Mouse (Mus musculus): ENCODE results near the gene Sltm. TPM values are rescaled to one million over a fixed set of nuclear protein-coding genes. Genes with fewer than 3 reads are reported as not detected.
"Not testable (repeated sequence)": the region's sequence is repeated elsewhere in the genome, so short reads cannot be mapped to it uniquely, and the experiment has no call there.

Gene Sltm
- polyA plus RNA-seq, 1 experiment from 2014 or later: 20.6 TPM

- Histone ChIP-seq H3K9me3 (replicated peaks) (no peaks in the 10 kb centered on the region), H3K36me3 (no peaks in the 10 kb centered on the region), H3K4me3 (replicated peaks) (no peak overlapping the region), H3K4me1 (replicated peaks) (peaks cover 11% of the 10 kb centered on the region), H3K27ac (no peak overlapping the region), H3K9ac (no peak overlapping the region), H3K4me2 (no peak overlapping the region), H3K27me3 (no peaks in the 10 kb centered on the region)
- DNase-seq (no peak), ATAC-seq (ENCODE audit: low read depth) (no peak)
- 64% methylated on average over 7 of the region's 7 CpGs for WGBS (ENCODE audit: insufficient replicate concordance)
These were observed 30.9 kb upstream of the Sltm start for GRCm38 (mm10) chr9:70511681-70512080.

DNA sequence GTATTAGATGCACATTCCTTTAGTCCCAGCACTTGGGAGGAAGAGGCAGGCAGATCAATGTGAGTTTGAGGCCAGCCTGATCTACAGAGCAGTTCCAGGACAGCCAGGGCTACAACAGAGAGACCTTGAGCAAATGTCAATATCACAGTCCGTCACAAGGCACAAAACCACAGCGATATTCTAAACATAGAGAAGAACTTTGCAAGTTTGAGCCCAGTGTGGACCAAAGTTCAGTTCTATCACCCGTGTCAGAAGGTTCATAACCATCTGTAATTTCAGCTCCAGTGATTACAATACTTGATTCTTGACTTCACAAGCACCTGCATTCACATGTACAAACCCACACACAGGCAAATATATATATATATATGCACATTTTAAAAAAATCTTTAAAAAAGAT is 21.9 kb upstream of the Sltm start:
- Histone ChIP-seq H3K4me1 (replicated peaks) (no peaks in the 10 kb centered on the region), H3K4me2 (no peak overlapping the region), H3K36me3 (no peaks in the 10 kb centered on the region), H3K27me3 (no peaks in the 10 kb centered on the region), H3K27ac (no peak overlapping the region), H3K9ac (no peak overlapping the region), H3K9me3 (replicated peaks) (no peaks in the 10 kb centered on the region), H3K4me3 (replicated peaks) (no peak overlapping the region)
- ATAC-seq (ENCODE audit: low read depth) (no peak), DNase-seq (no peak)
- 66% methylated on average over 3 of the region's 3 CpGs for WGBS (ENCODE audit: insufficient replicate concordance)

GRCm38 (mm10) chr9:70523813-70524212 is 18.7 kb upstream of the Sltm start:
- no peak overlapping the region for H3K27ac ChIP-seq
- no peaks in the 10 kb centered on the region for H3K36me3 ChIP-seq
- 77% methylated on average over 3 of the region's 3 CpGs for WGBS (ENCODE audit: insufficient replicate concordance)
- no peak overlapping the region for H3K9ac ChIP-seq
- DNase-seq: no peak
- H3K9me3 ChIP-seq (replicated peaks): no peaks in the 10 kb centered on the region
- no peaks in the 10 kb centered on the region for H3K4me1 ChIP-seq (replicated peaks)
- no peak overlapping the region for H3K4me3 ChIP-seq (replicated peaks)
- no peak overlapping the region for H3K4me2 ChIP-seq
- ATAC-seq (ENCODE audit: low read depth): no peak
- no peaks in the 10 kb centered on the region for H3K27me3 ChIP-seq

GRCm38 (mm10) chr9:70524366-70524765 is 18.2 kb upstream of the Sltm start:
- no peak for ATAC-seq (ENCODE audit: low read depth)
- 56% methylated on average over 7 of the region's 7 CpGs for WGBS (ENCODE audit: insufficient replicate concordance)
- H3K9ac ChIP-seq: no peak overlapping the region

GRCm38 (mm10) chr9:70533328-70533727 is 9.2 kb upstream of the Sltm start:
- DNase-seq (no peak), ATAC-seq (ENCODE audit: low read depth) (no peak)
- no peak overlapping the region for H3K4me3 ChIP-seq (replicated peaks)
- H3K9me3 ChIP-seq (replicated peaks): no peaks in the 10 kb centered on the region
- 57% methylated on average over 3 of the region's 3 CpGs for WGBS (ENCODE audit: insufficient replicate concordance)
- no peaks in the 10 kb centered on the region for H3K4me1 ChIP-seq (replicated peaks)
- no peak overlapping the region for H3K9ac ChIP-seq
- no peaks in the 10 kb centered on the region for H3K36me3 ChIP-seq
- H3K4me2 ChIP-seq: no peak overlapping the region
- no peak overlapping the region for H3K27ac ChIP-seq
- no peaks in the 10 kb centered on the region for H3K27me3 ChIP-seq

More at GRCm38 (mm10) chr9:70524366-70524765, 18.2 kb upstream of the Sltm start:
- Histone ChIP-seq H3K27ac (no peak overlapping the region), H3K4me2 (no peak overlapping the region), H3K36me3 (no peaks in the 10 kb centered on the region), H3K4me3 (replicated peaks) (no peak overlapping the region), H3K27me3 (no peaks in the 10 kb centered on the region), H3K9me3 (replicated peaks) (no peaks in the 10 kb centered on the region), H3K4me1 (replicated peaks) (no peaks in the 10 kb centered on the region)
- DNase-seq: no peak

GRCm38 (mm10) chr9:70541584-70541983 is 970 bp upstream of the Sltm start:
- Histone ChIP-seq H3K27me3 (no peaks in the 10 kb centered on the region), H3K4me3 (replicated peaks) (peak overlapping the region; percentile 88), H3K36me3 (0 out of 2 replicates have a peak, but pooled peaks cover 2% of the 10 kb centered on the region), H3K4me1 (replicated peaks) (peaks cover 23% of the 10 kb centered on the region), H3K27ac (no peak overlapping the region), H3K4me2 (peak overlapping the region; percentile 97), H3K9me3 (replicated peaks) (no peaks in the 10 kb centered on the region), H3K9ac (peak overlapping the region; percentile 78)
- ATAC-seq (ENCODE audit: low read depth) (no peak), DNase-seq (no peak)
- 12% methylated on average over 6 of the region's 6 CpGs for WGBS (ENCODE audit: insufficient replicate concordance)

DNA sequence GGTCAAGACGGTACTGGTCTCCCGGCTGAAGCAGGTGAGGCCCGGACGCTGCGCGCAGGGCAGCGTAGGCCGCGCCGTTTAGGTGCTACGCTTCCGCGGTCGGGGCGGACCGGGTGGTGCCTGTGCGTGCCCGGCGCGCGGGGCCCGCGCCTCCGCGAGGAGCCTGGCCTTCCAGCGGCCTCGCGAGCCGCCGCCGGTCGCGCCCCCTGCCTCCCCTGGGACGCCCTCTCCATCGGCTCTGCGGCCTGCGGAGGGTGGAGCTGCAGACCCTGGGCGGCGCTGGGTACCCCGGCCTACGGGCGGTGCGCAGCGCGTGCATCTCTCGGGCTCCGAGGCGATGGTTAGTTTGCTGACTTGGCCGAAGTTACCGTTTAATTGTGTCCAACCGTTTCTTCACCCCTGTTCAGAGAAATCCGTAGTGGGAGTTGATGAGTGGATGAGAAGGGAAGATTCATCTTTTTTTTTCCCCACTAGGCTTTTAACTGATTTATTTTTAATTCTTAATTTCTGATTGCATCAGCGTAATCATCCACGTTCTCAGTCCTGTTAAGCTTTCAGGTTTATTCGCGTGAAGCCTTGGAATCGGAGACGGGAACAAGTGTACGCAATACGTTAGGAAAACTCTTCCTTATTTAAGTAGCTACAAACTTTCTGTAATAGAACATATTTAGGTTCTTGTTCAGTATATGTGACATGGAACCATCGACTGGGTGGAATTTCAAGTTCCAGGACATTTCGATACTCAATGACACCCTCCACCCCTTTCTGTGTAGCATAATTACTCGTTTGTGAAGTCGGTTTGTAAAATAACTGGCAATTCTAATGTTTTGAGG is 710 bp downstream of the Sltm start:
- Histone ChIP-seq H3K27me3 (no peaks in the 10 kb centered on the region), H3K36me3 (peaks cover 12% of the 10 kb centered on the region), H3K9me3 (replicated peaks) (no peaks in the 10 kb centered on the region), H3K4me1 (replicated peaks) (peaks cover 23% of the 10 kb centered on the region), H3K27ac (peak overlapping the region; percentile 98), H3K4me2 (peak overlapping the region; percentile 78), H3K4me3 (replicated peaks) (peak overlapping the region; percentile 88), H3K9ac (peak overlapping the region; percentile 92)
- peak; percentile 81 for ATAC-seq (ENCODE audit: low read depth)
- WGBS (ENCODE audit: insufficient replicate concordance): under 1% methylated on average over 61 of the region's 64 CpGs
- peak; percentile 70 for DNase-seq

GRCm38 (mm10) chr9:70543985-70544384 is 1.4 kb downstream of the Sltm start:
- DNase-seq (no peak), ATAC-seq (ENCODE audit: low read depth) (no peak)
- Histone ChIP-seq H3K4me3 (replicated peaks) (peak overlapping the region; percentile 88), H3K27me3 (no peaks in the 10 kb centered on the region), H3K4me2 (peak overlapping the region; percentile 78), H3K36me3 (peaks cover 15% of the 10 kb centered on the region), H3K4me1 (replicated peaks) (peaks cover 23% of the 10 kb centered on the region), H3K9ac (peak overlapping the region; percentile 92), H3K9me3 (replicated peaks) (no peaks in the 10 kb centered on the region), H3K27ac (peak overlapping the region; percentile 50; the same call in 1 of the 2 replicates)
- 46% methylated on average over 5 of the region's 5 CpGs for WGBS (ENCODE audit: insufficient replicate concordance)

DNA sequence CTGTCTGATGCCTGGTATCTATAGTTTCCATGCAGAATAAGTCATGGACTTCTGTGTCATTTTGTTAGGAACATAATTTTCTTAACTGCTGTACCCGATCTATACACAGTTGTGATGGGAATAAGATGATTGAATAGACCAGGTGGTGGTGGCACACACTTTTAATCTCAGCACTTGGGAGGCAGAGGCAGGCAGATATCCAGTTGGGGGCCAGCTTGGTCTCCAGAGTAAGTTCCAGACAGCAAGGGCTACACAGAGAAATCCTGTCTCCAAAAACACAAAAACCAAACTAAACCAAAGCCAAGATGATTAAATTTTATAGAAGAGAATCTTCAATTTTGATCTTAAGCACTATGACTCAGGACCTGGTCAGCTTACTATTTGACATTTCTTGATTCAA is 2.3 kb downstream of the Sltm start:
- no peak overlapping the region for H3K4me2 ChIP-seq
- ATAC-seq (ENCODE audit: low read depth): no peak

GRCm38 (mm10) chr9:70546576-70546975 is 4.0 kb downstream of the Sltm start:
- H3K4me3 ChIP-seq (replicated peaks); H3K27ac ChIP-seq; ATAC-seq (ENCODE audit: low read depth); H3K9me3 ChIP-seq (replicated peaks); DNase-seq; H3K4me2 ChIP-seq; H3K27me3 ChIP-seq; H3K9ac ChIP-seq: not testable (repeated sequence)
- Histone ChIP-seq H3K4me1 (replicated peaks) (peaks cover 20% of the 10 kb centered on the region), H3K36me3 (peaks cover 23% of the 10 kb centered on the region)
- 68% methylated on average over 3 of the region's 3 CpGs for WGBS (ENCODE audit: insufficient replicate concordance)

More for the DNA sequence above, 2.3 kb downstream of the Sltm start:
- no peak overlapping the region for H3K27ac ChIP-seq
- WGBS (ENCODE audit: insufficient replicate concordance): 48% methylated on average over 1 of the region's 1 CpGs
- H3K9ac ChIP-seq: no peak overlapping the region
- no peak overlapping the region for H3K4me3 ChIP-seq (replicated peaks)
- H3K4me1 ChIP-seq (replicated peaks): peaks cover 23% of the 10 kb centered on the region
- DNase-seq: no peak
- no peaks in the 10 kb centered on the region for H3K9me3 ChIP-seq (replicated peaks)
- H3K27me3 ChIP-seq: no peaks in the 10 kb centered on the region
- peaks cover 17% of the 10 kb centered on the region for H3K36me3 ChIP-seq

DNA sequence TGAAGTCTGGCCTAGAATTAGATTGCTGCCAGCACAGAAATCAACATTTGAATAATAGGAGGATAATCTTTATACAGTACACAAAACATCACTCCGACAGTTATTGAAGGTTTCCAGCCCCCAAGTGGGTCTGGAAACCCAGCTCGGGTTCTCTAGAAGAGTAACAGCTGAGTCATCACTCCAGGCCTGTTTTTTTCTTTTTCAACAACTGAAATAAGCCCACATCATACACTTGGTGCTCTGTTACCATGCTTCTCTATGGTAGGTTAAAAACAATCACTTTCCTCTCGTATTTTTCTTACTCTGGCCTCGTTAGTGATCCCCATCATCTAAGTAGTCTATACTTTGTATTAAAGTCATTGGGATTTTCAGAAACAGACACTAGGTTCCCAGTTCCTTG is 5.8 kb downstream of the Sltm start:
- H3K4me2 ChIP-seq: no peak overlapping the region
- no peaks in the 10 kb centered on the region for H3K9me3 ChIP-seq (replicated peaks)
- H3K4me3 ChIP-seq (replicated peaks): no peak overlapping the region
- no peaks in the 10 kb centered on the region for H3K27me3 ChIP-seq
- H3K4me1 ChIP-seq (replicated peaks): peaks cover 14% of the 10 kb centered on the region
- ATAC-seq (ENCODE audit: low read depth) (no peak), DNase-seq (no peak)
- H3K36me3 ChIP-seq: peaks cover 37% of the 10 kb centered on the region
- H3K9ac ChIP-seq: no peak overlapping the region
- H3K27ac ChIP-seq: no peak overlapping the region
- WGBS (ENCODE audit: insufficient replicate concordance): 77% methylated on average over 4 of the region's 4 CpGs

GRCm38 (mm10) chr9:70551524-70551923 is 9.0 kb downstream of the Sltm start:
- no peak overlapping the region for H3K9ac ChIP-seq
- no peaks in the 10 kb centered on the region for H3K9me3 ChIP-seq (replicated peaks)
- H3K36me3 ChIP-seq: peaks cover 37% of the 10 kb centered on the region
- no peak for DNase-seq
- WGBS (ENCODE audit: insufficient replicate concordance): 83% methylated on average over 1 of the region's 1 CpGs
- ATAC-seq (ENCODE audit: low read depth): no peak
- H3K27ac ChIP-seq: no peak overlapping the region
- H3K4me2 ChIP-seq: no peak overlapping the region
- H3K27me3 ChIP-seq: no peaks in the 10 kb centered on the region
- no peaks in the 10 kb centered on the region for H3K4me1 ChIP-seq (replicated peaks)
- no peak overlapping the region for H3K4me3 ChIP-seq (replicated peaks)
